Mouse (Mus musculus): ENCODE measurements around the gene Arhgef17. TPM values are rescaled to one million over a fixed set of nuclear protein-coding genes. Genes with fewer than 3 reads are reported as not detected.

Arhgef17 gene
- polyA plus RNA-seq, 1 experiment from 2014 or later: 5.4 TPM

DNA sequence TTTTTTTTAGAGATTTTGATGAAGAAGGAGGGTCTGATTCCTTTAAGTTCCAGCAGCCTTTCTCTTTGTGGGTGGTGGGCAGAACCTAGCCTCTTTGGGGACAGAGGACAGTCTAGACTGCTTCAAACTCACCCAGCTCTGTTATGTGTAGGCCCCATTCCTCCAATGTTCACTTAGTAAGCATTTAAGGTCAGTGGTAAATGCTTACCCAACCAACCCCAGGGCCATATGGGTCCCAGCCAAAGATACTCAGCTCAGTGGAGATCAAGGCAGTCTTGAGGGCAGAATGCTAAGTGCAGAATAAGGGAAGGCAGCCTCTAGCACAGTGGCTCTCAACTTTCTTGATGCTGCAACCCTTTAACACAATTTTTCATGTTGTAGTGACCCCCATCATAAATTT lies 1.6 kb upstream of the Arhgef17 start:
- no peak overlapping the region for H3K4me3 ChIP-seq (ENCODE audit: low read depth, low read length)
- no peak for DNase-seq (ENCODE audit: low spot score)
- no peak overlapping the region for H3K9ac ChIP-seq (ENCODE audit: low read depth, low read length)
- peaks cover 32% of the 10 kb centered on the region for H3K4me1 ChIP-seq (replicated peaks; ENCODE audit: control insufficient read depth, insufficient read depth, low read length)
- H3K9me3 ChIP-seq (ENCODE audit: control insufficient read depth, low read length): no peaks in the 10 kb centered on the region
- ATAC-seq (replicated peaks; ENCODE audit: low FRiP score): no peak
- peaks cover 44% of the 10 kb centered on the region for H3K27me3 ChIP-seq (replicated peaks; ENCODE audit: control insufficient read depth, insufficient read depth, low read length)
- H3K36me3 ChIP-seq (ENCODE audit: control insufficient read depth, insufficient read depth, low read length): no peaks in the 10 kb centered on the region
- no peak overlapping the region for H3K4me2 ChIP-seq
- no peak overlapping the region for H3K27ac ChIP-seq (ENCODE audit: low read depth, low read length)

- peak overlapping the region; percentile 93 for H3K4me2 ChIP-seq
- no peaks in the 10 kb centered on the region for H3K36me3 ChIP-seq (ENCODE audit: control insufficient read depth, insufficient read depth, low read length)
- peaks cover 48% of the 10 kb centered on the region for H3K27me3 ChIP-seq (replicated peaks; ENCODE audit: control insufficient read depth, insufficient read depth, low read length)
- H3K9ac ChIP-seq (ENCODE audit: low read depth, low read length): peak overlapping the region; percentile 76
- DNase-seq (ENCODE audit: low spot score) (peak; percentile 89), ATAC-seq (replicated peaks; ENCODE audit: low FRiP score) (peak; percentile 78)
- H3K9me3 ChIP-seq (ENCODE audit: control insufficient read depth, low read length): no peaks in the 10 kb centered on the region
- H3K27ac ChIP-seq (ENCODE audit: low read depth, low read length): peak overlapping the region; percentile 96
- peaks cover 39% of the 10 kb centered on the region for H3K4me1 ChIP-seq (replicated peaks; ENCODE audit: control insufficient read depth, insufficient read depth, low read length)
- 0% methylated on average over 27 of the region's 27 CpGs for WGBS
- H3K4me3 ChIP-seq (ENCODE audit: low read depth, low read length): peak overlapping the region; percentile 65
Observed at GRCm38 (mm10) chr7:100932481-100933007, 637 bp upstream of the Arhgef17 start.

DNA sequence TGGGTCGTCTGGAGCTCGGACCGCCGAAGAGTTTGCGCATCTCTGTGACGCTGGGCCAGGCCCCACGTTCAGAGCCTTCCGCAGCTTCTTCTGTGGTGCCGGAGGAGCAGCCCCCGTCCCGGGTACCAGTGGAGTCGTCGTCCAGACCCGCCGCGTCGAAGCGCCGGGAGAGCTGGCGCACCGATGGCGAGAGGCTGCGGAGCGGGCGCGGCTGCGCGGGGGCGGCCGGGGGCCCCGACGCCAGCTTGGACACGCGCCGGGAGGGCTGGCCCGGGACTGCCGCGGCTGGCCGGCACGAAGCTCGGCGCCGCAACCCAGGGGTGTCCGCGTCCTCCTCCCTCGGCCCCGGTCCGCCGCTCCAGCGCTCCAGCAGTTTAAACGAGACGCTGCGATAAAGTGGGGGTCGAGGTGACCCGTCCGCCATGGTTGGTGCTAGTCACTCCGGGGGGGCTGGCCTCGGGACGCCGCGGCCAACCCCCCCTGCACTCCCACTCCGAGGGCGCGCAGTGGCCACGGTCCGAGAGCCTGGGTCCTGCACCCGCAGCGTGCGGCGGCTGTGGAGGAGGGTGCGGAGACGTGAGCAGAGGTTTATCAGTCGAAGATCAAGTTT lies 486 bp downstream of the Arhgef17 start:
- no peaks in the 10 kb centered on the region for H3K36me3 ChIP-seq (ENCODE audit: control insufficient read depth, insufficient read depth, low read length)
- H3K4me1 ChIP-seq (replicated peaks; ENCODE audit: control insufficient read depth, insufficient read depth, low read length): peaks cover 50% of the 10 kb centered on the region
- no peaks in the 10 kb centered on the region for H3K9me3 ChIP-seq (ENCODE audit: control insufficient read depth, low read length)
- H3K4me3 ChIP-seq (ENCODE audit: low read depth, low read length): peak overlapping the region; percentile 65
- H3K27me3 ChIP-seq (replicated peaks; ENCODE audit: control insufficient read depth, insufficient read depth, low read length): peaks cover 53% of the 10 kb centered on the region
- H3K27ac ChIP-seq (ENCODE audit: low read depth, low read length): peak overlapping the region; percentile 96
- H3K9ac ChIP-seq (ENCODE audit: low read depth, low read length): peak overlapping the region; percentile 76
- no peak for DNase-seq (ENCODE audit: low spot score)
- peak; percentile 12; the same call in 1 of the 2 replicates for ATAC-seq (replicated peaks; ENCODE audit: low FRiP score)
- peak overlapping the region; percentile 93 for H3K4me2 ChIP-seq
- under 1% methylated on average over 67 of the region's 73 CpGs for WGBS

DNA sequence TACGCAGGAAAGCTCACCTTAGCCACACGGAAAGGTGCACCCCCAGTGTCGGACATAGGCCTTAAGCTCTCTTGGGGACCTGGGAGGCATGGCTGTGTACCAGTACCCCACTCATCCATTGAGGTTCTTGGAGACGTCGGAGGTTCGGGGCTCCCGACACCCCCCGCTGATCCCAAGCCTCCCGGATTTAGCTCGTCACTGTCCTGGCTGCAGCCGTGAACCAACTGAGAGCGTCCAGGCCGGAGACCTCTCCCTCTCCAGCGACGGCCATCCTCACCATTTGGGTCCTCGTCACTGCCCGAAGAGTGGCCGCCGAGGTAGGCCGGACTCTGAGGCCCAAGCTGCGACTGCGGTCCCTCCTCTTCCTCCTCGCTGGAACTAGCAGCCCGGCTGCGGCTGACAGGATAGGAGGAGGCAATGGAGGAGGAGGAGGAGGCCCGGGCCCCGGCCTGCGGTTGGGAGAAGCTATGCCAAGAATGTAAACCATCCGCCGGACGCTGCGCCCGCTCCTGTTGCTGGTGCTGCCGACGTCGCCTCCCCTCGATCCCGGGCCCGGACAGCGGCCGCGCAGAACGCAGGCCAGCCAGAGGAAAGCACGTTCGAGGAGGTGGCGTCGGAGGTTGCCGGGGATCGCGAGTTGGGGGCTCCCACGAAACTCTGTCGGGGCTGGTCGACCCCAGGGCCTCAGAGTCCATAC lies 1.1 kb downstream of the Arhgef17 start:
- Histone ChIP-seq H3K27ac (ENCODE audit: low read depth, low read length) (peak overlapping the region; percentile 96), H3K9me3 (ENCODE audit: control insufficient read depth, low read length) (no peaks in the 10 kb centered on the region), H3K36me3 (ENCODE audit: control insufficient read depth, insufficient read depth, low read length) (no peaks in the 10 kb centered on the region), H3K27me3 (replicated peaks; ENCODE audit: control insufficient read depth, insufficient read depth, low read length) (peaks cover 53% of the 10 kb centered on the region), H3K9ac (ENCODE audit: low read depth, low read length) (peak overlapping the region; percentile 76), H3K4me1 (replicated peaks; ENCODE audit: control insufficient read depth, insufficient read depth, low read length) (peaks cover 57% of the 10 kb centered on the region), H3K4me2 (peak overlapping the region; percentile 93), H3K4me3 (ENCODE audit: low read depth, low read length) (peak overlapping the region; percentile 65)
- DNase-seq (ENCODE audit: low spot score) (peak; percentile 68), ATAC-seq (replicated peaks; ENCODE audit: low FRiP score) (no peak)
- WGBS: 6% methylated on average over 53 of the region's 53 CpGs

DNA sequence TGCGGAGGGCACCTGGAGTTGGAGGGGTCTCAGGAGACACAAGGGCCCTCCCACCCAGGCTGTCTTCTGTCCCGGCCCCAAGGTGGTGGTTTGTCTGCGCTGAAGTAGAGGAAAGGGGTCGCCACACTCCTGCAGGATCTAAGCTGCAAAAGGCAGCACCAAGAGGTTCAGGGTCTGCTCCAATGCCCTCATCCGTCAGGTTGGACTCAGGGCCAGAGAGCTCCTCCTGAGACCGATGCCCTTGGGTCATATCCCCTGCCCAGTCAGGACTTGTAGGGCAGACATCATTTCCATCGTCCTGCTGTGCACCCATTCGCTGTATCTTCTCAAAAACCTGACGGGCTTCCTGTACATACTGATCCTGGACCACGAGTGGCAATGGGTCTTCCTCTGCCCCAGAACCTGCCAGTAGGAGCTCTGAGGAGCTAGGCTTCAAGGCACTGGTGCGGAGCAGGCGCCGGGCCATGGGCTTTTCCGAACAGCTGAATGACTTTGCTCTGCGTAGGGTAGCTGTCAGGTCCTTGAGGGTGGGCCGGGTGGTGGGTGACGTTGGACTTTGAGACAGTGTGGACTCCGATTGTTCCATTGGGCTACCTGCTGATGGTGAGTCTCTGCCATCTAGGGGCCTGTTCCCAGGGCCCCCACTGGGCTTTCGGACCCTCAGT lies 2.1 kb downstream of the Arhgef17 start:
- DNase-seq (ENCODE audit: low spot score) (no peak), ATAC-seq (replicated peaks; ENCODE audit: low FRiP score) (no peak)
- Histone ChIP-seq H3K4me2 (peak overlapping the region; percentile 93), H3K4me1 (replicated peaks; ENCODE audit: control insufficient read depth, insufficient read depth, low read length) (peaks cover 59% of the 10 kb centered on the region), H3K36me3 (ENCODE audit: control insufficient read depth, insufficient read depth, low read length) (no peaks in the 10 kb centered on the region), H3K27me3 (replicated peaks; ENCODE audit: control insufficient read depth, insufficient read depth, low read length) (peaks cover 53% of the 10 kb centered on the region), H3K4me3 (ENCODE audit: low read depth, low read length) (peak overlapping the region; percentile 65), H3K27ac (ENCODE audit: low read depth, low read length) (no peak overlapping the region), H3K9me3 (ENCODE audit: control insufficient read depth, low read length) (no peaks in the 10 kb centered on the region), H3K9ac (ENCODE audit: low read depth, low read length) (no peak overlapping the region; the same call in 1 of the 2 replicates)
- WGBS: 67% methylated on average over 19 of the region's 19 CpGs

- DNase-seq (ENCODE audit: low spot score) (no peak), ATAC-seq (replicated peaks; ENCODE audit: low FRiP score) (no peak)
- peaks cover 49% of the 10 kb centered on the region for H3K27me3 ChIP-seq (replicated peaks; ENCODE audit: control insufficient read depth, insufficient read depth, low read length)
- WGBS: 57% methylated on average over 9 of the region's 9 CpGs
- H3K27ac ChIP-seq (ENCODE audit: low read depth, low read length): no peak overlapping the region
- peaks cover 69% of the 10 kb centered on the region for H3K4me1 ChIP-seq (replicated peaks; ENCODE audit: control insufficient read depth, insufficient read depth, low read length)
- H3K9me3 ChIP-seq (ENCODE audit: control insufficient read depth, low read length): no peaks in the 10 kb centered on the region
- H3K4me2 ChIP-seq: peak overlapping the region; percentile 93
- H3K36me3 ChIP-seq (ENCODE audit: control insufficient read depth, insufficient read depth, low read length): no peaks in the 10 kb centered on the region
- peak overlapping the region; percentile 65 for H3K4me3 ChIP-seq (ENCODE audit: low read depth, low read length)
- H3K9ac ChIP-seq (ENCODE audit: low read depth, low read length): no peak overlapping the region
Observed at GRCm38 (mm10) chr7:100928456-100928855, 3.5 kb downstream of the Arhgef17 start.

GRCm38 (mm10) chr7:100927287-100928000 lies 4.5 kb downstream of the Arhgef17 start:
- Histone ChIP-seq H3K9me3 (ENCODE audit: control insufficient read depth, low read length) (no peaks in the 10 kb centered on the region), H3K9ac (ENCODE audit: low read depth, low read length) (no peak overlapping the region)

DNA sequence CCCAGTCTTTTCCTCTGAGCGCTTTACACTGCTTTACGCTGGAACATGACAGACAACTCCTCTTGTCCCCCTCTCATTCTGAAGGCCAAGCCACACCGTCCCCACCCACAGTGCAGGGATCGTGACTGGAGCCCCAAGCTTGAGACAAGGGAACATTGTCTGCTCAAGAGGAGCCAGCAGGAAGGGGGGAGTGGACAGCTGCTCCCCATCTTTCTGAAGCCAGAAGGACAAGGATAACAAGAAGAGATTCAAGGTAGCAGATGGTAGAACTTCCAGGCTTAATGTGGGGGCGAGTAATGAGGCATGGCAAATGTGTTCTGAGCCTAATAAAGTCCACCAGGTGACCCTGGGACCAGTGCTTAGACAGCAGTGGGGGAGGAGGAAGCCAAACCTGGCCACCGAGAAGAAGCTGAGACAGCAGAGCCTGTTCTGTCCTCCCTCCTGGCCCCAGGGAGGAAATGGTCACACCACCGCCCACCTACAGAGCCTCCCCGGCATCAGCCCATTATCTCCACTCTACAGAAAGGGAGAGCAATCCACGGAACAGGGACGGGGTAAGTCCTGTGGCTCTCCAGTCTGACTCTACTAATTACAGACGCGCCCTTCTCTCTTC lies 5.5 kb downstream of the Arhgef17 start:
- ATAC-seq (replicated peaks; ENCODE audit: low FRiP score) (no peak), DNase-seq (ENCODE audit: low spot score) (no peak)
- Histone ChIP-seq H3K27ac (ENCODE audit: low read depth, low read length) (no peak overlapping the region), H3K4me3 (ENCODE audit: low read depth, low read length) (peak overlapping the region; percentile 65), H3K4me2 (peak overlapping the region; percentile 93), H3K4me1 (replicated peaks; ENCODE audit: control insufficient read depth, insufficient read depth, low read length) (peaks cover 65% of the 10 kb centered on the region), H3K36me3 (ENCODE audit: control insufficient read depth, insufficient read depth, low read length) (no peaks in the 10 kb centered on the region), H3K9ac (ENCODE audit: low read depth, low read length) (no peak overlapping the region), H3K27me3 (replicated peaks; ENCODE audit: control insufficient read depth, insufficient read depth, low read length) (peaks cover 40% of the 10 kb centered on the region), H3K9me3 (ENCODE audit: control insufficient read depth, low read length) (no peaks in the 10 kb centered on the region)
- 31% methylated on average over 12 of the region's 12 CpGs for WGBS

More at GRCm38 (mm10) chr7:100927287-100928000, 4.5 kb downstream of the Arhgef17 start:
- Histone ChIP-seq H3K4me2 (peak overlapping the region; percentile 93), H3K27ac (ENCODE audit: low read depth, low read length) (no peak overlapping the region), H3K4me1 (replicated peaks; ENCODE audit: control insufficient read depth, insufficient read depth, low read length) (peaks cover 73% of the 10 kb centered on the region), H3K4me3 (ENCODE audit: low read depth, low read length) (peak overlapping the region; percentile 65), H3K36me3 (ENCODE audit: control insufficient read depth, insufficient read depth, low read length) (no peaks in the 10 kb centered on the region), H3K27me3 (replicated peaks; ENCODE audit: control insufficient read depth, insufficient read depth, low read length) (peaks cover 49% of the 10 kb centered on the region)
- WGBS: 20% methylated on average over 7 of the region's 7 CpGs
- ATAC-seq (replicated peaks; ENCODE audit: low FRiP score) (no peak), DNase-seq (ENCODE audit: low spot score) (no peak)
